Mouse (Mus musculus) G1E (cell line): ENCODE measurements around the gene Akap6.

Experiments used
- CTCF ChIP-seq: IDR thresholded peaks from 2 replicates; pipeline ENCODE4 v1.5.1; 2012; ENCODE audit warnings: low read depth, low read length, inconsistent platforms, mixed read lengths
- POLR2AphosphoS5 ChIP-seq: IDR thresholded peaks from 2 replicates; pipeline ENCODE4 v1.6.1; 2012; ENCODE audit warnings: low read depth, low read length, inconsistent platforms; ENCODE audit not compliant: insufficient replicate concordance

DNA sequence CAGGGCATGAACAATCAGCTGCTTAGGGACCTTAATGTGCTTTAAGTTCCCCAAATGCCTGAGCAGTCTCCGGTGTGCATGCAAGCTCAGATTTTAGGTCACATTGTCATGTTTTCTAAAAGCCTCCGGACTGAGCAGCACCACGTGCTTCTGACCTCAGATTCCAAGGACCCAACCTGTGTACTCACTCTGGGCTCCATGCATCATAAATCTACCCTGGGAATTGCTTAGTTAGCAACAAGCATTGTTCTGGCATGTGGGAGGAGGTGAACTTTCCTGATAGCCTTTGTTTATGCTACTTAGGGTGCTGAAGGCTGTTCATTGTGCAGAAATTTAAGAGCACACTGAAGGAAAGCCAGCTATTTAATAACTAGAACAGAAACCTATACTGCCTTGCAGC, 313.2 kb downstream of the Akap6 start:
- TF ChIP-seq CTCF (no peak), POLR2AphosphoS5 (no peak)
